Mouse (Mus musculus) neural tube, embryonic 10.5 days (tissue): Measurements from ENCODE around the gene Abca2.

Experiments
- DNase-seq: peaks from one replicate; pipeline ENCODE4 v3.0.0-alpha.2; 2017; ENCODE audit warnings: low spot score; ENCODE audit errors: extremely low spot score

Abca2 gene

DNA sequence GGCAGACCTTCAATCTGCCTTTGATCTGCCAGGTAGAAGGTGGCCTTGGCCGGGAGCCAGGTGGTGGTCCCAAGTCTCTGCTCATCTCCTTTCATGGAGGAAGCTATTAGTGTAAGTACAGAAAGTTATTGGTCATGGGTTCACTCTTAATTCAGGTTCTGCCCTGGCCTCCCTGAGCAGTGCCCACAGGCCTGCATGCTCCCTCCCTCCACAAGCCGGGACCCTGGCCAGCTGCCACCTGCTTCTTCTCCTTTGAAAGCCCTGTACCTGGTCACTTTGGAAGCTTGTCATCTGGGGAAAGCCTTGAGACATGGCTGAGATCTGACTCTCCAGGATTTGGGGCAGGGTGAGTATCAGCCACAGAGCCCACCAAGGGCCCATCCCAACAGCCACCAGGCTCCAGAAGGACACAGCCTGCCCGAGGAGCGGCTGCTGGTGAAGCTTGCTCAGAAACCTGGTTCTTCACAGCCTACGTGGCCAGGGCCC lies 65.0 kb downstream of the Abca2 start, which contains the start of gene Lcn12:
Gene Lcn12 (minus strand): TSS at position 436 of the 486 bp plus-strand sequence.
- DNase-seq = no peak

DNA sequence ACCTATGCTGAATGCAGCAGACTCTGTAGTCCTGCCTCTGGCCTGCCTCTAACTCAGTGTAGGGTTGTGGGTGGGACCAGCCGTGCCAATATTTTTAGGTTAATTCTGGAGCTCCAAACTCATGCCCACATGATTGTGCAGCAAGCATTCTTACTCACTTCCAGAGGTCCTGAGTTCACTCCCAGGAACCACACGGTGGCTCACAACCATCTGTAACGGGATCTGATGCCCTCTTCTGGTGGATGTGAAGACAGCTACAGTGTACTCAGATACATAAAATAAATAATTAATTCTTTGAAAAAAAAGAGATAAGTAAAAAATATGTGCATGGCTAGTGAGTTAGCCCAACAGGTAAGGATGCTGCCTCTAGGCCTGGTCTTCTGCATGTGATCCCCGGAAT lies 68.0 kb downstream of the Abca2 start:
- DNase-seq = no peak
